Mouse (Mus musculus): ENCODE results near the gene P2ry2. TPM values are rescaled to one million over a fixed set of nuclear protein-coding genes. Genes with fewer than 3 reads are reported as not detected.

The P2ry2 gene
- polyA plus RNA-seq, 1 experiment from 2014 or later: 0.13 TPM

DNA sequence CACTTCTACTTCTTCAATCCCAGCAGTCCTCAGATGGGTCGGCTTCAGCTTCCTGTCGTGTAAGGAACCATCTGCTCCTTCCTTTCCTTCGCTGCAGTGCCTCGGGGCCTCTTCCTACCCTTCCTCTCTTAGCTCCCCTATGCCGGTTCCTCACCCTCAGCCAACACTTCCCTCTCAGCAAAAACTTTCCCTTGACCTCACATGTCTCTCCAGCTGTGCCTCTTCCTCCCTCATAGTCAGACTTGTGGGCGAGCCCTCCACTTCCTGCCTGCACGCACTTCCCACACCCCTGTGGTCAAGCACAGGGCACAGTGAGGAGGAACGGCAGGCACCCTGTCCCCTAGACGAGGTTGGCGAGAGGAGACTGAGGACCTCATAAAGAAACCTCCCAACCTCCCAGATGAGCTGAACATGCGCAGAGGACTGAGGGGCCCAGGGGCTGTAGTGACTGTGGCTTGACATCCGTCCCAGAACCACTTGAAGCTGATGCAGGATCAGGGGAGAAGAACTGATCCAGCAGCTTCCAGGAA, 62.1 kb downstream of the P2ry2 start:
- H3K4me3 ChIP-seq: no peak overlapping the region
- no peak overlapping the region for H3K27ac ChIP-seq
- no peak overlapping the region for H3K4me2 ChIP-seq
- ATAC-seq (replicated peaks): no peak
- H3K9me3 ChIP-seq: no peaks in the 10 kb centered on the region
- 66% methylated on average over 12 of the region's 12 CpGs for WGBS
- no peaks in the 10 kb centered on the region for H3K4me1 ChIP-seq
- H3K27me3 ChIP-seq (replicated peaks): no peaks in the 10 kb centered on the region
- no peaks in the 10 kb centered on the region for H3K36me3 ChIP-seq (replicated peaks)
- no peak overlapping the region for H3K9ac ChIP-seq

DNA sequence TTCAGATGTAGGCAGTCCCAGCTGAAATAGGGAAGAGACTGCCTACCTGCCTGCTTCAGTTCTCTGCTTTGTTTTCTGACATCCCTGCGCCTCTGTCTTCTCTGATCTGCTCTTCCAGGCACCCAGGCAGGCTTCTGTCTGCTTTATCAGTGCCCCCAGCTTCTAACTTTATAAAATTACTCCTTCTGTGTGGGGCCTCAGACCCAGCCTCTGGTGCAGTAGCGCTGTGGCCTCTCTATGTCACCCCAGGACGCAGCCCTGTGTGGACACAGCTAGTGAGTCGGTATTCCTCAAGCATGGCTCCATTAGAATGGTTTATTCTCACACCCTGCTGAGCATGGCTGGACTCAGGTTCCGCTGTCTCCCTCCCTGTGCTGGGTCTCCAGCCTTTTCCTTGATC, 62.6 kb downstream of the P2ry2 start:
- WGBS: 54% methylated on average over 5 of the region's 5 CpGs
- no peak overlapping the region for H3K4me2 ChIP-seq
- H3K9ac ChIP-seq: no peak overlapping the region
- no peak overlapping the region for H3K27ac ChIP-seq
- no peaks in the 10 kb centered on the region for H3K4me1 ChIP-seq
- no peak for ATAC-seq (replicated peaks)
- no peaks in the 10 kb centered on the region for H3K36me3 ChIP-seq (replicated peaks)
- no peak overlapping the region for H3K4me3 ChIP-seq
- H3K27me3 ChIP-seq (replicated peaks): no peaks in the 10 kb centered on the region
- no peaks in the 10 kb centered on the region for H3K9me3 ChIP-seq

Other genes starting within 250 kb of the P2ry2 start
- 4.7 and 5.9 TPM in 2 replicates for gene Relt, start 149.4 kb downstream of the P2ry2 start, polyA plus RNA-seq (2015; fragmentation: Nextera tagmentation; extraction: Ambion mirVana)
- 13.9 and 14.4 TPM in 2 replicates for gene Arhgef17, start 80.8 kb downstream of the P2ry2 start, polyA plus RNA-seq (2015; fragmentation: Nextera tagmentation; extraction: Ambion mirVana)
- 3.2 and 3.6 TPM in 2 replicates for gene P2ry6, start 38.2 kb downstream of the P2ry2 start, polyA plus RNA-seq (2015; fragmentation: Nextera tagmentation; extraction: Ambion mirVana)
- gene Fchsd2, start 80.0 kb upstream of the P2ry2 start, polyA plus RNA-seq (2015; fragmentation: Nextera tagmentation; extraction: Ambion mirVana): 41.7 and 46.2 TPM in 2 replicates

Measured in midbrain, embryonic 15.5 days (tissue).